Mouse (Mus musculus) limb, embryonic 11.5 days (tissue): ENCODE measurements at regions not wholly inside any gene's neighbourhood (a gene's known extent, or its start where the extent isn't known, plus 50 kb on each side); places are given as distances from the start of the nearest gene placed in this dataset.

Source experiments
- ATAC-seq: fragments of 200-750 bp; cut with Nextera tagmentation; 2 replicates; pipeline ENCODE4 v1.8.0; 2017; ENCODE audit warnings: low read depth; ENCODE audit not compliant: insufficient number of reproducible peaks, low FRiP score, low TSS enrichment
- DNase-seq: peaks from one replicate; pipeline ENCODE4 v3.0.0-alpha.2; 2015; ENCODE audit warnings: low spot score
- H3K27ac ChIP-seq: fragments of 300-500 bp; sonication (generic); replicated peaks from 2 replicates; pipeline ENCODE4 v1.5.1; 2014; ENCODE audit warnings: low read depth, mild to moderate bottlenecking, low read length
- H3K27me3 ChIP-seq: fragments of 300-500 bp; sonication (generic); 2 replicates; pipeline ENCODE4 v1.6.1; 2014; ENCODE audit warnings: mild to moderate bottlenecking, low read length, mixed read lengths; ENCODE audit not compliant: control insufficient read depth, insufficient read depth
- H3K36me3 ChIP-seq: fragments of 300-500 bp; sonication (generic); 2 replicates; pipeline ENCODE4 v1.6.1; 2014; ENCODE audit warnings: mild to moderate bottlenecking, low read length, moderate library complexity, mixed read lengths; ENCODE audit not compliant: control insufficient read depth, insufficient read depth
- H3K4me1 ChIP-seq: fragments of 300-500 bp; sonication (generic); 2 replicates; pipeline ENCODE4 v1.6.1; 2014; ENCODE audit warnings: low read length, mixed read lengths; ENCODE audit not compliant: control insufficient read depth, insufficient read depth
- H3K4me2 ChIP-seq: fragments of 300-500 bp; sonication (generic); 2 replicates; pipeline ENCODE4 v1.6.1; 2014; ENCODE audit warnings: low read depth, mild to moderate bottlenecking, moderate library complexity; ENCODE audit not compliant: severe bottlenecking
- H3K4me3 ChIP-seq: fragments of 300-500 bp; sonication (generic); 2 replicates; pipeline ENCODE4 v1.5.1; 2014; ENCODE audit warnings: low read depth, low read length
- H3K9ac ChIP-seq: fragments of 300-500 bp; sonication (generic); 2 replicates; pipeline ENCODE4 v1.6.1; 2014; ENCODE audit warnings: mild to moderate bottlenecking, low read length
- H3K9me3 ChIP-seq: fragments of 300-500 bp; sonication (generic); 2 replicates; pipeline ENCODE4 v1.6.1; 2016; ENCODE audit warnings: low read length; ENCODE audit not compliant: control insufficient read depth
- WGBS: fragments of 180-500 bp; shearing (Covaris S2); extraction: QIAGEN DNeasy Blood & Tissue Kit; methylation state at CpG from one replicate; pipeline ENCODE4 v1.1.7; 2014; 5-methylcytosine and 5-hydroxymethylcytosine counted together

GRCm38 (mm10) chr14:13146959-13147535 lies 137.5 kb upstream of the Synpr start:
- no peaks in the 10 kb centered on the region for H3K4me1 ChIP-seq
- no peak overlapping the region for H3K9ac ChIP-seq
- H3K9me3 ChIP-seq, result no peaks in the 10 kb centered on the region
- 80% methylated on average over 4 of the region's 4 CpGs for WGBS
- H3K4me3 ChIP-seq, result no peak overlapping the region
- H3K36me3 ChIP-seq, result no peaks in the 10 kb centered on the region
- H3K4me2 ChIP-seq, result no peak overlapping the region
- H3K27ac ChIP-seq, result no peak overlapping the region
- H3K27me3 ChIP-seq, result no peaks in the 10 kb centered on the region
- DNase-seq (no peak), ATAC-seq (no peak)

- Histone ChIP-seq H3K4me1 (no peaks in the 10 kb centered on the region), H3K4me3 (no peak overlapping the region), H3K36me3 (no peaks in the 10 kb centered on the region), H3K27me3 (no peaks in the 10 kb centered on the region), H3K9ac (no peak overlapping the region), H3K27ac (no peak overlapping the region), H3K4me2 (no peak overlapping the region), H3K9me3 (no peaks in the 10 kb centered on the region)
- 84% methylated on average over 1 of the region's 1 CpGs for WGBS
- DNase-seq (no peak), ATAC-seq (no peak)
Observed at GRCm38 (mm10) chr14:13149617-13150016, 135.0 kb upstream of the Synpr start.

- Histone ChIP-seq H3K36me3 (no peaks in the 10 kb centered on the region), H3K9me3 (no peaks in the 10 kb centered on the region), H3K4me3 (no peak overlapping the region), H3K27me3 (no peaks in the 10 kb centered on the region), H3K9ac (no peak overlapping the region), H3K27ac (no peak overlapping the region), H3K4me2 (no peak overlapping the region), H3K4me1 (no peaks in the 10 kb centered on the region)
- no peak for ATAC-seq
- DNase-seq, result no peak
- WGBS, result 80% methylated on average over 1 of the region's 1 CpGs
Observed at GRCm38 (mm10) chr14:13151672-13152071, 132.9 kb upstream of the Synpr start.

- no peaks in the 10 kb centered on the region for H3K4me1 ChIP-seq
- no peak for ATAC-seq
- no peak overlapping the region for H3K4me3 ChIP-seq
- DNase-seq, result no peak
- no peaks in the 10 kb centered on the region for H3K36me3 ChIP-seq
- H3K9me3 ChIP-seq, result no peaks in the 10 kb centered on the region
- H3K27me3 ChIP-seq, result no peaks in the 10 kb centered on the region
- 53% methylated on average over 3 of the region's 3 CpGs for WGBS
- H3K9ac ChIP-seq, result no peak overlapping the region
- no peak overlapping the region for H3K27ac ChIP-seq
- no peak overlapping the region for H3K4me2 ChIP-seq
Observed at GRCm38 (mm10) chr14:13176149-13176548, 108.4 kb upstream of the Synpr start.

GRCm38 (mm10) chr14:13177906-13178305 lies 106.7 kb upstream of the Synpr start:
- no peak overlapping the region for H3K27ac ChIP-seq
- ATAC-seq (no peak), DNase-seq (no peak)
- H3K27me3 ChIP-seq, result no peaks in the 10 kb centered on the region
- 85% methylated on average over 1 of the region's 1 CpGs for WGBS
- no peak overlapping the region for H3K4me2 ChIP-seq
- no peak overlapping the region for H3K9ac ChIP-seq
- no peak overlapping the region for H3K4me3 ChIP-seq
- H3K4me1 ChIP-seq, result no peaks in the 10 kb centered on the region
- H3K9me3 ChIP-seq, result no peaks in the 10 kb centered on the region
- no peaks in the 10 kb centered on the region for H3K36me3 ChIP-seq

GRCm38 (mm10) chr14:13190801-13191200 lies 93.8 kb upstream of the Synpr start:
- Histone ChIP-seq H3K9me3 (no peaks in the 10 kb centered on the region), H3K4me3 (no peak overlapping the region), H3K27me3 (no peaks in the 10 kb centered on the region), H3K27ac (no peak overlapping the region), H3K4me2 (no peak overlapping the region), H3K36me3 (no peaks in the 10 kb centered on the region), H3K4me1 (no peaks in the 10 kb centered on the region), H3K9ac (no peak overlapping the region)
- ATAC-seq (no peak), DNase-seq (no peak)
- WGBS, result 88% methylated on average over 1 of the region's 1 CpGs

GRCm38 (mm10) chr14:13192746-13193145 lies 91.8 kb upstream of the Synpr start:
- no peaks in the 10 kb centered on the region for H3K36me3 ChIP-seq
- no peak overlapping the region for H3K4me2 ChIP-seq
- H3K27me3 ChIP-seq, result no peaks in the 10 kb centered on the region
- no peak overlapping the region for H3K9ac ChIP-seq
- ATAC-seq, result no peak
- H3K27ac ChIP-seq, result no peak overlapping the region
- 52% methylated on average over 1 of the region's 1 CpGs for WGBS
- H3K9me3 ChIP-seq, result no peaks in the 10 kb centered on the region
- H3K4me1 ChIP-seq, result no peaks in the 10 kb centered on the region
- DNase-seq, result no peak
- no peak overlapping the region for H3K4me3 ChIP-seq

- ATAC-seq (no peak), DNase-seq (no peak)
- H3K36me3 ChIP-seq, result no peaks in the 10 kb centered on the region
- WGBS, result 67% methylated on average over 3 of the region's 3 CpGs
- H3K27ac ChIP-seq, result no peak overlapping the region
- no peaks in the 10 kb centered on the region for H3K4me1 ChIP-seq
- H3K4me2 ChIP-seq, result no peak overlapping the region
- no peaks in the 10 kb centered on the region for H3K27me3 ChIP-seq
- H3K9ac ChIP-seq, result no peak overlapping the region
- H3K9me3 ChIP-seq, result no peaks in the 10 kb centered on the region
- H3K4me3 ChIP-seq, result no peak overlapping the region
Observed at GRCm38 (mm10) chr14:13197330-13197892, 87.2 kb upstream of the Synpr start.

- 65% methylated on average over 1 of the region's 1 CpGs for whole genome bisulfite sequencing
- ATAC-seq, result 0 out of 2 replicates have a peak, but pooled peaks have one; percentile 54
- Histone ChIP-seq H3K4me3 (no peak overlapping the region), H3K4me1 (no peaks in the 10 kb centered on the region), H3K27me3 (no peaks in the 10 kb centered on the region), H3K9me3 (no peaks in the 10 kb centered on the region), H3K4me2 (no peak overlapping the region), H3K9ac (no peak overlapping the region), H3K36me3 (no peaks in the 10 kb centered on the region), H3K27ac (no peak overlapping the region)
- no peak for DNase-seq
Observed at GRCm38 (mm10) chr14:13198491-13198890, 86.1 kb upstream of the Synpr start.
